Mouse (Mus musculus): ENCODE results near the gene Slc46a3. TPM values are rescaled to one million over a fixed set of nuclear protein-coding genes. Genes with fewer than 3 reads are reported as not detected.
A peak's percentile ranks its signal among the peaks of the same experiment; 100 is the strongest.

Slc46a3 gene
- polyA plus RNA-seq, 1 experiment = 27.9 TPM

DNA sequence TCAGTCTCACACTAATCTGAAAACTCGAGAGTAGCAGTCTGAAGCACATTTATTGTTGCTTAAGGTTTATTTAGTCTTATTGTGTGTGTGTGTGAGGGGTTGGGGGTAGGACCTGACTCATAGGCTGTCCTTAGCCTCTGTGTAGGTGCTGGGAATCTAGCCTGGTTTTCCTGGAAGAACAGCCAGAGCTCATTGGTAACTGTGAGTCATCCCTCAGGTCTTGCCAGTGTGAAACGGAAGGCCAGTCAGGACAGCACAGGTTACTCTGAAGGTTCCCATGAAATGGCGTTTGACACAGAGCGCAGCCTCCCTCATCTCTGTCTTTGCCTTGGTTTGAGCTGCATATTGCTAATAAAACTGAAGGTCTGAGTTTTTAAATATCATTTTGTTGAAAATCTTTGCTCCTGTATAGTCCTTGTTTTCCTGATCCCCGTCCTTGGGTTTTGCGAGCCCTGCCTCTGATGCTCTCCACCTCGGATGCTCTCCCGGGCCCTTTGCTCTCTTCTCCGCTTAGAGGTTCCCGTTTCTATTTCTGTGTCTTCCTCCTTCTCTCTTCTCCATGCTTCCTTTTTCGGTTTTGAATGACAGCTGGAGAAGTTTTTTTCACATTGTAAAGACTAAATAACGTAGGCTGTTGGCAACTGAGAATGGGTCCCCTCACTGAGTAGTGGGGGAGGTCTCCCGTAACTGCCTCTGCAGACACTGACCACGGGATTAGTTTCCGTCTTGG is 23.4 kb downstream of the Slc46a3 start:
- no peak overlapping the region for H3K27ac ChIP-seq (ENCODE audit: insufficient read depth, low read length)
- no peaks in the 10 kb centered on the region for H3K27me3 ChIP-seq (ENCODE audit: control insufficient read depth, insufficient read depth, low read length)
- TF ChIP-seq POLR2A (IDR thresholded peaks at IDR 0.05; ENCODE audit: borderline replicate concordance, insufficient read depth, low read length) = no peak
- TF ChIP-seq CTCF (IDR thresholded peaks at IDR 0.05; ENCODE audit: borderline replicate concordance, insufficient read depth, low read depth, low read length) = no peak
- H3K4me1 ChIP-seq (ENCODE audit: control insufficient read depth, insufficient read depth, low read length) = no peaks in the 10 kb centered on the region; the same call in 1 of the 2 replicates
- WGBS = 85% methylated on average over 15 of the region's 15 CpGs
- no peak overlapping the region for H3K4me3 ChIP-seq (replicated peaks; ENCODE audit: insufficient read depth, low read depth, low read length)
- peak in 1 of 2 experiments; percentile 56 for DNase-seq

DNA sequence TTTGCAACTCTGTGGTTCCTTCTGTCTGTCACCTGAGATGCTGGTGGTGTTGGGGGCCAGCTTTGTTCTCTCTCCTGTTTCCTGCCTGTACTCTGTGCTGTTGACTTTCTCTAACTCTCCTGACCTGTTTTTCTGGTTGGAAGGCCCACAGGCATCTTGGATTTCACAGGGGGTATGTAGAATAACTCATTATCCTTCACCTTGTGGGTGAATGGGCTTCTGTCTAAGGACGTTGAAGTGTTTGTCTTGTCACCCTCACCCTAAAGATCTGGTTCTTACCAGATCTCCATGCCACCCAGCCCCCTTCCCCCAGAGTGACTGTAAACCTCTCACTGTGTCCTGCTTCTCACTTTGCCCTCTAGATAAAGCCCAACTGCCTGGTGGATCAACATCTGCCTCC is 24.3 kb downstream of the Slc46a3 start:
- 79% methylated on average over 1 of the region's 1 CpGs for WGBS
- H3K4me3 ChIP-seq (replicated peaks; ENCODE audit: insufficient read depth, low read depth, low read length) = no peak overlapping the region
- H3K27ac ChIP-seq (ENCODE audit: insufficient read depth, low read length) = no peak overlapping the region
- DNase-seq = no peak
- TF ChIP-seq CTCF (IDR thresholded peaks at IDR 0.05; ENCODE audit: borderline replicate concordance, insufficient read depth, low read depth, low read length) = no peak
- TF ChIP-seq POLR2A (IDR thresholded peaks at IDR 0.05; ENCODE audit: borderline replicate concordance, insufficient read depth, low read length) = no peak
- no peaks in the 10 kb centered on the region; the same call in 1 of the 2 replicates for H3K4me1 ChIP-seq (ENCODE audit: control insufficient read depth, insufficient read depth, low read length)
- no peaks in the 10 kb centered on the region for H3K27me3 ChIP-seq (ENCODE audit: control insufficient read depth, insufficient read depth, low read length)

DNA sequence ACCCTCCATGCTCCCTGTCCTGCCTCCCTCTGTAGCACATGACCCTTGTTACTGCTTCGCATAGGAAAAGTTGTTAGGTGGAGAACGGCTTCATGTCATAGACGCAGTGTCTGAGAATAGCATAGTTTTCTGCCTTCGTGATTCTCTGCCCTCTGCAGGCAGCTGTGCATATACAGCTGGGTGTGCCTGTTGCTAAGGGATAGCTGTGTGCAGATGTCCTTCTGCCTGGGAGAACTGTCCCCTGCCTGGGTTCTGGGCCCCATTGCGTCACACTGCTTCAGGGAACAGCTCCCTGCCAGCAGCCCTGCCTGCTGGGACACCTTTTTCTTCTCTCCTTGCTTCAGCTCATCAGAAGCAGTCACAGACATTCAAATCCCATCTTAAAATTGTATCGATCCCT is 25.0 kb downstream of the Slc46a3 start:
- DNase-seq = no peak
- 92% methylated on average over 6 of the region's 6 CpGs for WGBS
- TF ChIP-seq CTCF (IDR thresholded peaks at IDR 0.05; ENCODE audit: borderline replicate concordance, insufficient read depth, low read depth, low read length) = no peak
- no peak for TF ChIP-seq POLR2A (IDR thresholded peaks at IDR 0.05; ENCODE audit: borderline replicate concordance, insufficient read depth, low read length)

DNA sequence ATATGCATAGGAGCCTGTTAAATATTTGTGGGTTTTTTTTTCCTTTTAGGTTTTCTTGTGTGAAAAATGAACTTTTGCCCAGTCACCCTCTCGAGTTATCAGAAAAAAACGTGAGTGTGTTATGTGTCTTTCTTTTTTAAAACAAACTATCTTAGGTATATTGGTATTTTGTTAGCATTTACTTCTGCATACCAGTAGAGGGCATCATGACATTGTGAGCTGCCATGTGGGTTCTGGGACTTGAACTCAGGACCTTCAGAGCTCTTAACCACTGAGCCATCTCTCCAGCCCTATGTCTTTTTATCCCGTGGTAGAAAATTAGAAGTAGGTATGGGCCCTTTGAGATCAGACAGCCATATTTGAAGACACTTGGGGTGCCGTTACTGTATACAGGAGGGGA is 25.9 kb downstream of the Slc46a3 start:
- H3K27me3 ChIP-seq (ENCODE audit: control insufficient read depth, insufficient read depth, low read length) = no peaks in the 10 kb centered on the region
- no peak for DNase-seq
- 95% methylated on average over 4 of the region's 4 CpGs for WGBS
- no peak overlapping the region for H3K4me3 ChIP-seq (replicated peaks; ENCODE audit: insufficient read depth, low read depth, low read length)
- no peak overlapping the region for H3K27ac ChIP-seq (ENCODE audit: insufficient read depth, low read length)
- TF ChIP-seq POLR2A (IDR thresholded peaks at IDR 0.05; ENCODE audit: borderline replicate concordance, insufficient read depth, low read length) (no peak), CTCF (IDR thresholded peaks at IDR 0.05; ENCODE audit: borderline replicate concordance, insufficient read depth, low read depth, low read length) (no peak)
- no peaks in the 10 kb centered on the region for H3K4me1 ChIP-seq (ENCODE audit: control insufficient read depth, insufficient read depth, low read length)

More for the DNA sequence above, 25.0 kb downstream of the Slc46a3 start:
- H3K27ac ChIP-seq (ENCODE audit: insufficient read depth, low read length) = no peak overlapping the region
- no peaks in the 10 kb centered on the region; the same call in 1 of the 2 replicates for H3K4me1 ChIP-seq (ENCODE audit: control insufficient read depth, insufficient read depth, low read length)
- no peak overlapping the region for H3K4me3 ChIP-seq (replicated peaks; ENCODE audit: insufficient read depth, low read depth, low read length)
- no peaks in the 10 kb centered on the region for H3K27me3 ChIP-seq (ENCODE audit: control insufficient read depth, insufficient read depth, low read length)

DNA sequence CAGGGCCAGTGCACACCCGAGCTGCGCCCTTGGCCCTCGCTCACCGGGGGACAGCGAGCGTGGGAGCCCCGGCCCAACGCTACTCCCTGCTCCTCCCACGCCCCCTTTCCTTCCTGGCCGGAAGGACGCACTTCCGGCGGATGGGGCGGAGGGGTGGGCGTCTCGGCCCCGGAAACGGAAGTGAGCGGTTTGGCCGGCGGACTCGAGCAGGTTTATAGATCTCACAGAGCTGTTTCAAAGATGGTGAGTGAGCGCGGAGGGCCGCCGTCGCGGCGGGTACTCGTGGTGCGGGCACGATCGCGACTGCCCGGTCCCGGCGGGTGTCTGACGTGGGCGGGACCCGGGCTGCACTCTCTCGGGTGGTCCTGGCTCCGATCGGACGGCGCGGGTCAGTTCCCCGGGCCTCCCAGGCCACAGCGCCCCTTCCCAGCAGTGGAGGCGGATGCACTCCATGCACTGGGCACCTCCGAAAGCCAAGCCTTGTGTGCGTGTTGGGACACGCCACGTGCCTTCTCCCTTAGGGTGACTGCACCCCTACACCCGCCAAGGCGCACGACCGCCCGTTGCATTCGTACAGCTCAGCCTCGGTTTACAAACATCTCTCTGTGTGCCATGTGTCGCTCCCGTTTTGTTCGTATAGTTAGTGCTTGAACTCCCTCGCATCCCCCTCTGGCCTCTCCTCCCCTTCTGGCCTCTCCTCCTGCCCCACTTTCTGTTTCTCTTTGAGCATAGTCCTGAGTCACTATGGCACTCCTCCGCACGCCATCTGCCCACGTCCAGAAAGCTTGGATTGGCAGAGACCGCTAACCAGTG is 34.0 kb downstream of the Slc46a3 start, which contains the start of gene Pomp:
TSS of gene Pomp (plus strand) at position 13 of the 813 bp plus-strand sequence.
- TF ChIP-seq CTCF (IDR thresholded peaks at IDR 0.05; ENCODE audit: borderline replicate concordance, insufficient read depth, low read depth, low read length) (no peak), POLR2A (IDR thresholded peaks at IDR 0.05; ENCODE audit: borderline replicate concordance, insufficient read depth, low read length) (peak; percentile 95)
- WGBS = under 1% methylated on average over 68 of the region's 68 CpGs
- peak; percentile 86 to 88 for DNase-seq
- Histone ChIP-seq H3K4me3 (replicated peaks; ENCODE audit: insufficient read depth, low read depth, low read length) (peak within 1 kb of the TSS; percentile 98), H3K27me3 (ENCODE audit: control insufficient read depth, insufficient read depth, low read length) (no peaks in the 10 kb centered on the region), H3K27ac (ENCODE audit: insufficient read depth, low read length) (peak within 1 kb of the TSS; percentile 81), H3K4me1 (ENCODE audit: control insufficient read depth, insufficient read depth, low read length) (peaks cover 11% of the 10 kb centered on the region)

DNA sequence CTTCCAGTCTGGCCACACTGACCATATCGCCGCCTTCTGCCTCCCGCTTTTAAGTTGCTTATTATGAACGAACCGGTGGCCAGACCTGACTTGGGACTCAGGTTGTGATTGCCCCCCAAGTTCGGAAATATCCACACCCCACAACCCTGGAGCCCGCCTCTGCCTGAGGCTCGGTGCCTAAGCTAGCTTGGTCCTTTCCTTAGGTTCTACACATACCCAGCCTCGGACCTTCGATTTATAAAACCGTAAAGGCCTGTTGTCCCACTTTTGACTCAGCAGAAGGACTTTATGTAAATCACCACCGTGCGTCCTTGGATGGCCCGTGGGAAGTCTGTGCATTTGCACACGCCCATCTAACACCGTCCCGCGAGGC is 34.6 kb downstream of the Slc46a3 start:
- Histone ChIP-seq H3K4me3 (replicated peaks; ENCODE audit: insufficient read depth, low read depth, low read length) (peak overlapping the region; percentile 98), H3K4me1 (ENCODE audit: control insufficient read depth, insufficient read depth, low read length) (peaks cover 11% of the 10 kb centered on the region), H3K27ac (ENCODE audit: insufficient read depth, low read length) (peak overlapping the region; percentile 81), H3K27me3 (ENCODE audit: control insufficient read depth, insufficient read depth, low read length) (no peaks in the 10 kb centered on the region)
- WGBS = under 1% methylated on average over 18 of the region's 18 CpGs
- DNase-seq = no peak
- no peak for TF ChIP-seq CTCF (IDR thresholded peaks at IDR 0.05; ENCODE audit: borderline replicate concordance, insufficient read depth, low read depth, low read length)
- no peak for TF ChIP-seq POLR2A (IDR thresholded peaks at IDR 0.05; ENCODE audit: borderline replicate concordance, insufficient read depth, low read length)

DNA sequence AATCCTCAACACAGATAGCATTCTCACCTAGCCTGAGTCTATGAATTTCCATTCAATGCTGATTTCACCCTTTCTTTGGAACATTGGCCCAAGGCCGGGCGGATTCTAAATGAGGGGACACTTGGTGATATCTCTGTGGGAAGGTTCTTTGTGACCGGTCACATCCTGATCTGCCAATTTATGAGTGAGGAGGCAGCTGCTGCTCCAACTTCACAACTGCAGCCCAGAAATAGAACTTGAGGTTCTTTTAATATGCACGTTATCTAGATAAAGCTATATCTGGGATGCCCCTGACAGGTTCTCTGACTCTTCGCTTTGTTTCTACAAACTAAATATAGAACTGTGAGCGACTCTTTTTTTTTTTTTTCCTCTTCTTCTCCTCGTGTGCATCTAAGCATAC is 44.4 kb downstream of the Slc46a3 start:
- H3K27ac ChIP-seq (ENCODE audit: insufficient read depth, low read length) = no peak overlapping the region
- WGBS = 42% methylated on average over 7 of the region's 7 CpGs
- TF ChIP-seq POLR2A (IDR thresholded peaks at IDR 0.05; ENCODE audit: borderline replicate concordance, insufficient read depth, low read length) (no peak), CTCF (IDR thresholded peaks at IDR 0.05; ENCODE audit: borderline replicate concordance, insufficient read depth, low read depth, low read length) (no peak)

More for the DNA sequence above, 44.4 kb downstream of the Slc46a3 start:
- Histone ChIP-seq H3K4me1 (ENCODE audit: control insufficient read depth, insufficient read depth, low read length) (no peaks in the 10 kb centered on the region), H3K27me3 (ENCODE audit: control insufficient read depth, insufficient read depth, low read length) (no peaks in the 10 kb centered on the region), H3K4me3 (replicated peaks; ENCODE audit: insufficient read depth, low read depth, low read length) (no peak overlapping the region)
- DNase-seq = no peak
